Mouse (Mus musculus) urinary bladder, postnatal 36 days (tissue): Measurements from ENCODE around the gene Slc16a6.
"Not testable (repeated sequence)": the region's sequence is repeated elsewhere in the genome, so short reads cannot be mapped to it uniquely, and the experiment has no call there.

Source experiments
- DNase-seq, 2 experiments: peaks; one replicate each; pipeline ENCODE4 v3.0.0; 2022; ENCODE audit warnings: low spot score in 2 of 2, mixed read lengths in 1 of 2

Gene Slc16a6

GRCm38 (mm10) chr11:109473171-109474085 is at the start of gene Slc16a6, which contains the start of gene Arsg:
Gene Slc16a6, minus strand, starts transcription at chr11:109473598.
Gene Arsg, plus strand, starts transcription at chr11:109473374.
- peak; percentile 62 to 68 for DNase-seq

- DNase-seq, result no peak
Observed at GRCm38 (mm10) chr11:109520958-109521357, 47.6 kb upstream of the Slc16a6 start.

GRCm38 (mm10) chr11:109517816-109518215 is 44.4 kb upstream of the Slc16a6 start:
- no peak for DNase-seq

GRCm38 (mm10) chr11:109517330-109517729 is 43.9 kb upstream of the Slc16a6 start:
- no peak for DNase-seq

- no peak for DNase-seq
Observed at GRCm38 (mm10) chr11:109514064-109514612, 40.7 kb upstream of the Slc16a6 start.

- DNase-seq, result no peak
Observed at GRCm38 (mm10) chr11:109512995-109513675, 39.7 kb upstream of the Slc16a6 start.

- DNase-seq, result no peak
Observed at GRCm38 (mm10) chr11:109507068-109507467, 33.7 kb upstream of the Slc16a6 start.

- DNase-seq, result no peak
Observed at GRCm38 (mm10) chr11:109505823-109506222, 32.4 kb upstream of the Slc16a6 start.

GRCm38 (mm10) chr11:109504977-109505376 is 31.6 kb upstream of the Slc16a6 start:
- peak in 1 of 2 experiments; percentile 25 for DNase-seq

GRCm38 (mm10) chr11:109500206-109500605 is 26.8 kb upstream of the Slc16a6 start:
- no peak for DNase-seq

GRCm38 (mm10) chr11:109497990-109498389 is 24.6 kb upstream of the Slc16a6 start:
- no peak for DNase-seq

GRCm38 (mm10) chr11:109496996-109497714 is 23.8 kb upstream of the Slc16a6 start:
- no peak for DNase-seq

GRCm38 (mm10) chr11:109496475-109496993 is 23.1 kb upstream of the Slc16a6 start:
- no peak for DNase-seq

GRCm38 (mm10) chr11:109495771-109496474 is 22.5 kb upstream of the Slc16a6 start:
- no peak for DNase-seq

GRCm38 (mm10) chr11:109494890-109495770 is 21.7 kb upstream of the Slc16a6 start:
- DNase-seq, result no peak

- DNase-seq, result not testable (repeated sequence)
Observed at GRCm38 (mm10) chr11:109492847-109493464, 19.6 kb upstream of the Slc16a6 start.

- DNase-seq, result no peak
Observed at GRCm38 (mm10) chr11:109491844-109492243, 18.4 kb upstream of the Slc16a6 start.

- no peak for DNase-seq
Observed at GRCm38 (mm10) chr11:109489763-109490162, 16.4 kb upstream of the Slc16a6 start.

GRCm38 (mm10) chr11:109487991-109488684 is 14.7 kb upstream of the Slc16a6 start:
- DNase-seq, result peak in 1 of 2 experiments; percentile 36
